Mouse (Mus musculus) lung, embryonic 14.5 days (tissue): Measurements from ENCODE around the gene Msmo1. TPM values are rescaled to one million over a fixed set of nuclear protein-coding genes. Genes with fewer than 3 reads are reported as not detected.

Experiments
- ATAC-seq: fragments of 200-750 bp; cut with Nextera tagmentation; 2 replicates; pipeline ENCODE4 v1.8.0; 2017; ENCODE audit warnings: mild to moderate bottlenecking, moderate TSS enrichment, moderate library complexity; ENCODE audit not compliant: insufficient read depth
- DNase-seq: peaks from one replicate; pipeline ENCODE4 v3.0.0-alpha.2; 2015
- H3K27ac ChIP-seq: fragments of 300-500 bp; sonication (generic); 2 replicates; pipeline ENCODE4 v1.5.1; 2014; ENCODE audit warnings: low read depth, mild to moderate bottlenecking, moderate library complexity
- H3K27me3 ChIP-seq: fragments of 300-500 bp; sonication (generic); 2 replicates; pipeline ENCODE4 v1.6.1; 2014; ENCODE audit warnings: low read length, control low read depth; ENCODE audit not compliant: insufficient read depth
- H3K36me3 ChIP-seq: fragments of 300-500 bp; sonication (generic); 2 replicates; pipeline ENCODE4 v1.6.1; 2014; ENCODE audit warnings: control low read depth; ENCODE audit not compliant: insufficient read depth
- H3K4me1 ChIP-seq: fragments of 300-500 bp; sonication (generic); 2 replicates; pipeline ENCODE4 v1.6.1; 2014; ENCODE audit warnings: antibody characterized with exemption, control low read depth; ENCODE audit not compliant: insufficient read depth
- H3K4me2 ChIP-seq: fragments of 300-500 bp; sonication (generic); 2 replicates; pipeline ENCODE4 v1.6.1; 2014; ENCODE audit warnings: mild to moderate bottlenecking
- H3K4me3 ChIP-seq: fragments of 300-500 bp; sonication (generic); 2 replicates; pipeline ENCODE4 v1.5.1; 2014; ENCODE audit warnings: low read depth, low read length
- H3K9ac ChIP-seq: fragments of 300-500 bp; sonication (generic); 2 replicates; pipeline ENCODE4 v1.6.1; 2014
- H3K9me3 ChIP-seq: fragments of 300-500 bp; sonication (generic); 2 replicates; pipeline ENCODE4 v1.6.1; 2016; ENCODE audit warnings: low read depth, low read length, control low read depth
- CTCF ChIP-seq: IDR thresholded peaks from 2 replicates; pipeline ENCODE4 v1.5.1; 2016; ENCODE audit warnings: antibody characterized with exemption, low read depth
- WGBS: fragments of 180-500 bp; shearing (Covaris S2); extraction: QIAGEN DNeasy Blood & Tissue Kit; methylation state at CpG from one replicate; pipeline ENCODE4 v1.1.7; 2014; 5-methylcytosine and 5-hydroxymethylcytosine counted together
- polyA plus RNA-seq: library from polyadenylated mRNA; unstranded; fragments of >200 nt; fragmentation: Nextera tagmentation; extraction: Ambion mirVana; gene quantifications from 2 replicates; pipeline ENCODE4 v1.2.1, GENCODE M21; 2014

Msmo1 gene
- polyA plus RNA-seq, 1 experiment from 2014 or later = 76.5 TPM

DNA sequence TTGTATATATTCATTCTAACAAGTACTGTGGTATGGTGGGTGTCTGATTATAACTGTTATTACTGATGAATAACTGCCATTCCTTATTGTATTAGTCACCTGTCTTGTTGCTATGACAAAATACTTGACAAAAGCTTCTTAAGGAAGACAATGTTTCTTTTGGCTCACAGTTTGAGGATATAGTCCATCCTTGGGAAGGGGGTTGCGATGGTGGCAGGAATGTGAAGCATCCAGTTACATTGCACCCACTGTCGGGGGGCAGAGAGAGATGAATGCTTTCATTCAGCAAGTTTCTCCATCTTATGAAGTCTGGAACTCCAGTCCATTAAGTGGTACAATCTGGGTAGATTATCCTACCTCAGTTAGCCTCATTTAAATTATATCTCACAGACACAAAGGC, 60.7 kb downstream of the Msmo1 start:
- Histone ChIP-seq H3K27me3 (no peaks in the 10 kb centered on the region), H3K4me3 (no peak overlapping the region), H3K36me3 (no peaks in the 10 kb centered on the region), H3K4me1 (no peaks in the 10 kb centered on the region), H3K9me3 (no peaks in the 10 kb centered on the region), H3K9ac (no peak overlapping the region), H3K27ac (no peak overlapping the region), H3K4me2 (no peak overlapping the region)
- no peak for ATAC-seq
- no peak for DNase-seq
- no peak for TF ChIP-seq CTCF
- 56% methylated on average over 2 of the region's 2 CpGs for WGBS

DNA sequence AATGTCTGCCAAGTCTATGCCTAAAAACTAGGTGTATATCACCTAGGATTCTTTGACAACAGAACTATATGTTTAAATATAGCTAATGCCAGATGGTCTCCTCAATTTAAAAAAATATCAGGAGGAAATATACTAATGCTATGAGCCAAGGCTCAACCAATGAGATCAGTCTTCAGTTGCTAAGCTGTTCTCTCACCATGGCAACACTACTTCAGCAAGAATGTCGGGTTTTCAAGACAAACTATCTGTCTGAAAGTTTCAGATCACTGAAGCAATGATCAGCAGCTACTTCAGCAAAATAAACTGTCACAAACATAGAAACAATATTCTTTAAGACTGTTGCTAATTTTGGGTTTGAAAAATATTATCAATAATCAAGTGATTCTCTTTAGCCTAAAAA, 61.7 kb downstream of the Msmo1 start:
- no peak overlapping the region for H3K9ac ChIP-seq
- H3K36me3 ChIP-seq = no peaks in the 10 kb centered on the region
- H3K9me3 ChIP-seq = no peaks in the 10 kb centered on the region
- no peak overlapping the region for H3K4me3 ChIP-seq
- DNase-seq (no peak), ATAC-seq (no peak)
- no peaks in the 10 kb centered on the region for H3K27me3 ChIP-seq
- WGBS = 23% methylated on average over 1 of the region's 1 CpGs
- no peak overlapping the region for H3K27ac ChIP-seq
- H3K4me1 ChIP-seq = no peaks in the 10 kb centered on the region
- no peak overlapping the region for H3K4me2 ChIP-seq
- TF ChIP-seq CTCF = no peak

Other genes starting within 250 kb of the Msmo1 start
- 30.6 and 36.9 TPM in 2 replicates for gene Cpe, start 40.7 kb downstream of the Msmo1 start, polyA plus RNA-seq
- 15.8 and 16.9 TPM in 2 replicates for gene Klhl2, start 116.2 kb upstream of the Msmo1 start, polyA plus RNA-seq
- gene Tmem192, start 213.4 kb upstream of the Msmo1 start, polyA plus RNA-seq = 27.9 and 29.1 TPM in 2 replicates